Mouse (Mus musculus) layer of hippocampus, adult 2 months (tissue): ENCODE measurements at regions not wholly inside any gene's neighbourhood (a gene's known extent, or its start where the extent isn't known, plus 50 kb on each side); places are given as distances from the start of the nearest gene placed in this dataset.

ENCODE experiments used
- DNase-seq, 2 experiments: peaks; one replicate each; pipeline ENCODE4 v3.0.0; 2022; ENCODE audit warnings: low spot score in 2 of 2
- H3K27ac ChIP-seq: fragments of 200-600 bp; 2 replicates; pipeline ENCODE4 v1.8.1; 2022
- H3K4me3 ChIP-seq: fragments of 200-600 bp; 2 replicates; pipeline ENCODE4 v1.8.1; 2022; ENCODE audit warnings: mild to moderate bottlenecking
- CTCF ChIP-seq: fragments of 200-600 bp; conservative IDR thresholded peaks from 2 replicates; pipeline ENCODE4 v1.8.1; 2022; ENCODE audit warnings: antibody characterized with exemption, mild to moderate bottlenecking, moderate library complexity

DNA sequence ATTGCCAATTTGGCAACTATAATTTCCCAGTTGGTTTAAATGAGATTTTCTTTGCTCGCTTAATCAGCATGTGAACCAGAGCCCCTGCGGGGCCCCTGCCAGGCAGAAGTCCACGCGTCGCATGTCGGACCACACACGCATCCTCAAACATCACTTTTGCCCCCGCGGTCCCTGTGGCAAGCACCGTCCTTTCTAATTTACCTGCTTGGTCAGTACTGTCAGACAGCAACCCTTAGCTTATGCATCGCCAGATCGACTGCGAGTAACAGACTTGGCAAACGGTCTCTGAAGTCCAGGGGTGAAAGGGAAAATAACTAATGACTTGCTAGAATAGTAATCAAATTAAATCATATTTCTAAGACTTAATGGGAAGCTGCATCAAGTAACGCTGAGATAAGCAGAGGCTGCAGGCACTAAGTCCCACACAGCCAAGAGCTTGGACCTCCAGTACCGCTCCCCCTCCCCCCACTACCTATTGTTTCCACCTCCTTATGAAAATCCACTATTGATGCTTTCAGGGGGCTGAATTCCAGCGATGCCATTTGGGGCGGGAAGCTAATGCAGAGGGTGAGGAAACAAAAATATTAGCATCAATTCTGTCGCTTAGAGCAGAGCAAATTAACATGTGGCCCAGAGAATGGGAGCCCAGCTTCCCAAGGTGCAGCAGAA lies 142.0 kb upstream of the Cntnap4 start:
- no peak for TF ChIP-seq CTCF
- H3K27ac ChIP-seq = no peak overlapping the region
- DNase-seq = no peak
- peak overlapping the region; percentile 38 for H3K4me3 ChIP-seq

DNA sequence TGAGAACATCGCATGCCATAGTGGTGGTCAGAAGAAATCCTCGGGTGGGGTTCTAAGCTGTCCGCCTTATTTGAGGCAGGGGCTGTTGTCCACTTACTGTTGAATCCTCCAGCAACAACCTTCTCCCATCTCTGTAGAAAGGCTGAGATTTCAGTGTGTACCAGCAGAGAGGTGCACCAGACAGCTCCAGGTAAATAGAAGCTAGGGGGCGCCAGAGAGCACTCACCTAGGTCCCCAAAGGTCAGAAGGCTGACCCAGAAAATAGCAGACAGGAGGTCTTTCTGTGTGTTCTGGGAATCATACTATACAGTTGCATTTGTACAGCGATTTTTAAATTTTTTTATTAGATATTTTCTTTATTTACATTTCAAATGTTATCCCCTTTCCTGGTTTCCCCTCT lies 157.9 kb upstream of the Cntnap4 start:
- Histone ChIP-seq H3K4me3 (no peak overlapping the region), H3K27ac (no peak overlapping the region)
- TF ChIP-seq CTCF = peak; percentile 39
- no peak for DNase-seq

DNA sequence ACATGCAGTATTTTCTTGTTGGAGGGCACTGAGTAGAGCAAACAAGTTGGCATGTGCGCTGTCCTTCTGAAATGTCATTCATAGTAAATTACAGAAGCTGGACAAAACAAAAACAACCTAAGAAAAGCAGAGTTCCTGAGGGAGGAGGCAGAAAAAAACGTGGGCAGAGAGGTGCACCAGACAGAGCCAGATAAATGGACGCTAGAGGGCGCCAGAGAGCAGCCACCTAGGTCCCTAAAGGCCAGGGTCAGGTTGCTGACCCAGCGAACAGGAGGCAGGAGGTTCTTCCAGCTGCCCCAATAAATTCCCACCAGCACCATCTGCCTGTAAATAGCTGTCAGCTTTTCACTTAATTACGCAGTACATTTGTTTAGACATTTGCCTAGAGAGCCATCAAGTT lies 158.6 kb upstream of the Cntnap4 start:
- TF ChIP-seq CTCF = peak; percentile 81
- DNase-seq = peak in 1 of 2 experiments; percentile 27

DNA sequence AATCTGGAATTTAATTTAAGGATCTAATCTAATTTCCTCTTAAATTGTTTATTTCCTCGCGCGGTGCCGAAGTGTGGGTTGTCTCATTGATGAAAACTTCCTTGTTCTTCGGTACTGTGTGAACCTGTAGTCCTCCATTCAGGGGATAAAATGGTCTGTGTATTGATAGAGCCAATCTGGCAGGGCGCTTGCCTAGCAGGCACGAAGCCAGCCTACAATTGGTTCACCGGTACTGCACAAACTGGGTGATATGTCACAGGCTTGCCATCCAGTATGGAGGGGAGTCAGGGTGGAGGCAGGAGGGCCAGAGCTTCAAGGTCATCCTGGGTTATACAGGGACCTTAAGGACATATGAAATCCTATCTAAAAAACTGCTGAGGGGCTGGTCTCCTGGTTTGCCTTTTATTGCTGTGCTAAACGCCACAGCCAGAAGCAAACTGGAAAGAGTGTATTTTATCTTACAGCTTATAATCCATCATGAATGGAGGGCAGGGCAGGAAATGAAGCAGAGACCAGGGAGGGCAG lies 161.6 kb upstream of the Cntnap4 start:
- no peak overlapping the region for H3K4me3 ChIP-seq
- no peak overlapping the region for H3K27ac ChIP-seq
- TF ChIP-seq CTCF = no peak
- DNase-seq = no peak

More for the DNA sequence above, 158.6 kb upstream of the Cntnap4 start:
- H3K4me3 ChIP-seq = no peak overlapping the region
- H3K27ac ChIP-seq = no peak overlapping the region

DNA sequence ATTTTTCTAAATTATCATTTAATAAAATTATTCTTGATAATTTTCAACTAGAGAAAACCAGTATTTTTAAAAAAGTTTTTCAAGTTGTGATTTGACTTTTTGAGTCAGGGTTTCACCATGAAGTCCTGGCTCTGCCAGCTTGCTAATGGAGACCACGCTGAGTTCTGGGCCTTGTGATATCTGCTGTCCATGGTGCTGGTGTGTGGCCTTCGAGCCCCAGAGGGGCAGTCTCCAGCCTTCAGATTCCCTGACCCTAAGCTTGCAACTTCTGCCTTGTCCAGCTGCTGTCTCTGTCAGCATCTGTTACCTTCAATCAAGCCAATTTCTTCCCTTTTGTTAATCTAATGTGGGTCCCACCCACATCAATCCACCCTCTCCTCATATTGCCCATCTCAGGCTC lies 165.8 kb upstream of the Cntnap4 start:
- no peak for DNase-seq
- TF ChIP-seq CTCF = no peak
- no peak overlapping the region for H3K4me3 ChIP-seq
- no peak overlapping the region for H3K27ac ChIP-seq

DNA sequence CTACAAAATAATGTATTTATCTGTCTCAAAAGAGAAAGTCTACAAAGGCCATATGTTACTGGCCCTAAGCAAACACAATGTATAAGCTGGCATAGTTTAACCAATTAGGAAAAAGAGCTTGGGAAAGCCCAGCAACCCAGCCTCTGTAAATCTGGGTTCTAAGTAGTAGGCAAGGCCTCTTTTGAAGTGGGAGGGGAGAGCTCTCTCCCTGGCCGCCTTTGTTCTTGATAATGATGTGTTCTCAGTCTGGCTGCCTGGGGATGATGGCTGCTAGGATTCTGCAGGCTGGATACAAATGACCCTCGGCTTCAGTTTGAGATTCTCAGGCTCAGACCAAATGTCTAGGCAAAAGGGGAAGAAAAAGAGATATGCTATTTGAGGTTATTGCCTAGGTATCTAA lies 172.4 kb upstream of the Cntnap4 start:
- no peak for DNase-seq
- no peak overlapping the region for H3K4me3 ChIP-seq
- no peak for TF ChIP-seq CTCF
- H3K27ac ChIP-seq = no peak overlapping the region

DNA sequence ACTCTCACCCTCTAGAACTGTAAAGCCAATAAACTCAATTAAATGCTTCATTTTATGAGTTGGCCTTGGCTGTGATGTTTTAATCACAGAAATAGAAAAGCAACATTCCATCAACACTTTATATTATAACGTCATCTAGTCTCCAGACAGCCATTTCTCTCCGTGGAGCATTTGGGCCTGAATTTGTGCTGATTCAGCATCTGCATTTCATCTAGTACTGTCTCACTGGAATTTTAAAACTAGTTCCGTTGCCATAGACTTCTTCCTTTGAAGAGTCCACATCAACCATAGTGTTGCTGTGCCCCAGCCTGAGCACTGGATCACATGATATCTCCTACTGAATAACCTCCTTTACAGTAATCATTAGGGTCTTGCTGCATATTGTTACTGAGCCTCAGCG lies 179.7 kb upstream of the Cntnap4 start:
- no peak overlapping the region for H3K4me3 ChIP-seq
- no peak for DNase-seq
- no peak overlapping the region for H3K27ac ChIP-seq
- TF ChIP-seq CTCF = no peak

DNA sequence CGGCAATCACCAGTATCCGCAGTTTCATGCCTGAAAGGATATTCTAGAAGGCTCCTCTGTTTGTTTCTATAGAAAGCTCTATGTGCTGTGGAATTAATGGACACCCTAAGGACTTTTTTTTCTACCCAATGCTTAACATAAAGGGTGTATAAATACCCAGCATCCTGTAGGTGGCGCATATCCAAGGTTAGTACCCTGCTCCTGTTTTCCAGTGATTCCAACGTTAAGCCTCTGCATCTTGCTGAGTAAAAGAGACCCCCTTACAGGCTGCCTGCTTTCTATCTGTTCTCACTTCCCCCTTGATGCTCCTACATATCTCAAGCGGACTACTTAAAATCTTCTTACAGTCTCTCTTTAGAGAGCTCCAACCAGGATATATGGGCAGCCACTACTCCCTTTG lies 221.5 kb upstream of the Cntnap4 start:
- peak; percentile 68 for TF ChIP-seq CTCF
- Histone ChIP-seq H3K4me3 (no peak overlapping the region), H3K27ac (no peak overlapping the region)
- peak; percentile 3 to 21 for DNase-seq

DNA sequence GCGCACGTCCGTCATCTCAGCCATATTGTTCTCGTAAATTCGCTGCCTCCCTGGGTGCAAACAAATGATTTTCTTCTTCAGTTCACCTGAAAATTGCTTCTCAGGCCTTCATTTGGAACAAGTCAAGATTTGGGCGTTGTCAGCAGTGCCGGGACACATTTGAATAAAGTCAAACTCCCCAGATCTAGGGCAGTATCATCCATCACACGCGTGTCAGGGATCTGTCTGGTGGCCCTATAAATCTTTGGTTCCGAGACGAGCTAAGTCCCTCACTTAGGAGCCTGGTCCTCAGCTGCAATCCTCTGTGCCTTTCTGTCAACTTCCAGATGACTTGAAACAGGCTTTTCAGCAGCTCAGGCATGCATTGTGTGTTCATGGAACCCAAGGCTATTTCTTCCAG lies 236.7 kb upstream of the Cntnap4 start:
- Histone ChIP-seq H3K27ac (no peak overlapping the region), H3K4me3 (no peak overlapping the region)
- no peak for DNase-seq
- TF ChIP-seq CTCF = no peak

DNA sequence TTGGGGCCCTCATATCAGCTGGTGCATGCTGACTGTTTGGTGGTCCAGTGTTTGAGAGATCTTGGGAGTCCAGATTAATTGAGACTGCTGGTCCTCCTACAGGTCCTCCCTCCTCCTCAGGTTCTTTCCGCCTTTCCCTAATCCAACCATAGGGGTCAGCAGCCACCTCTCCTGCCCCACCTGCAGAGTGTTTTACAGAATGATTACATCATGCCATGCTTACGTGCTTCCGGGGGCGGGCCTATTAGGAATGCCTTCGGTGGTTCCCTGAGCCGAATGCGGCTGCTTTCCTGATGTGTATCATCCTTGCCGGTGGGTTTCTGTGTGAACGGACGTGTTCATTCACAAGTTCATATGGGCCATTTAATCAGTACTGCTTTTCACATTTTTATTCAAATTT lies 237.8 kb upstream of the Cntnap4 start:
- no peak for TF ChIP-seq CTCF
- no peak overlapping the region for H3K27ac ChIP-seq
- H3K4me3 ChIP-seq = no peak overlapping the region
- no peak for DNase-seq

DNA sequence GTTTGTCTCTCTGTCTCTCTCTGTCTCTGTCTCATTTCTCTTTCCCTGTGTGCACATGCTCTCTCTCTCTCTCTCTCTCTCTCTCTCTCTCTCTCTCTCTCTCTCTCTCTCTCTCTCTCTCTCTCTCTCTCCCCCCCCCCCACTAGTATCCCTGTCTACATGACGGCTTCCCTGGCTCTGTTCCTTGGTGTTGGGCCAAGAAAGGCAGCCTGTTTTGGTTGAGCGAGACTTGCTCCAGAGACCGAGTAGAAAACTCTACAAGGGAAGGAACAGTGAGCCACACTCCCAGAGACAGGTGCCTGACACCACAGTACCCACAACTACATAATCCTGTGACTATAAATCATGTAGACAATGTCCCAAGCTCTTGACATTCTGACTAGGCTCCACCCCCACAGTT lies 260.0 kb upstream of the Cntnap4 start:
- no peak for DNase-seq
- Histone ChIP-seq H3K27ac (no peak overlapping the region), H3K4me3 (no peak overlapping the region)
- no peak for TF ChIP-seq CTCF

DNA sequence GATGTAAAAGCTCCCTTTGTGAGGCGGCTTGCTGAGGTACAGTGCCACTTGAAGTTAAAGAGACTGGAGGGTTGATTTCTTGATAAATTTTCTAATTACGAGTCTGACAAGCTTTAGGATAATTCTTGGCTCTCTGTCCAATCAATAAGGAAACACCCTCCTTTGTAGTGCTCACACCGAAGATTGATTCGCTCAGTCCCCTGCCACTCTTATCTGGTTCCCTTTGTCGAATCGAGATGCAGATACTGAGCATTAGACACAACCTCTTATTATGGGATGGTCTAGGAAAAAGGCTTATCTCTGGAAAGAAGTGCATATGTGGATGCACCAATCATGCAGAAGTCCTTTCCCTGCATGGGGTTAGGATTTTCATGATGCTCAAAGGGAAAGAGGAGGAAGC lies 261.5 kb upstream of the Cntnap4 start:
- Histone ChIP-seq H3K4me3 (no peak overlapping the region), H3K27ac (no peak overlapping the region)
- TF ChIP-seq CTCF = no peak
- no peak for DNase-seq

DNA sequence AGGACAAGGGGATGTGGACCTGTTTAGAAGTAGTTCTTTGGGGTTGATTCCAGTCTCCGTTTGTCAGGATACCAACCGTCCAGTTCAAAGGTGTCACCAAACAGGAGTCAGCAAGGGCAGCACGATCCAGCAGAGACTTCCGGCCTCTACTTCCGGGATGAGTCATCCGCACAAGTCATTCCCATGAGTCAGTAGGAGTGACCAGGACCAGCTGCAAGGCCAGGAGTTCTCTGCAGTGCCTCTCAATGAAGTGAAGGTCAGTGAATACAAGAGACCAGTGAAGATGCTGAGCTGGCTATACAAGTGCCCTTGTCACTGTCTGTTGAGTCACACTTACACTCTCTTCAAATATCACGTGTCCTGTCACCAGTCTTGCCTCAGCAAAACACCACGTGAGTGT lies 272.8 kb upstream of the Cntnap4 start:
- Histone ChIP-seq H3K4me3 (no peak overlapping the region), H3K27ac (no peak overlapping the region)
- TF ChIP-seq CTCF = no peak
- no peak for DNase-seq

DNA sequence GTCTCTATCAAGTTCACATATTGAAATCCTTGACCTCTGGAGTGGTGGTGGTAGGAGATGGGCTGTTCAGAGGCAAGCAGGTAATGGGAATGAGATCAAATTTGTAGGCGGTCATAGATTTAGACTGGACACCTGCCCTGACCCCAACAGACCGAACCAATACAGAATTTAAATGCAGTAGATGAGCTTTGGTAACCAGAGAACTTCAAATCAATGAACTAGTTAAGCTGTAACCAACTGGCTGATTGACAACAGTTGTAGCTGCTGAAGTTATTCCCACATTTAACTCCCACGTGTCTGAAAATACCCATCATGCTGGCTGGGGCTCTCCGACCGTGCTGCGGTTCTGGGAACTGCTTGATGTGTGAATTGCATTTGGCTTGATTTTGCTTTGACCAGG lies 268.5 kb upstream of the Gm6793 start:
- Histone ChIP-seq H3K27ac (no peak overlapping the region), H3K4me3 (no peak overlapping the region)
- no peak for DNase-seq
- no peak for TF ChIP-seq CTCF
